Mouse (Mus musculus): ENCODE data around the gene Fkbp10.

GRCm38 (mm10) chr11:100389931-100390445 is 25.5 kb upstream of the Fkbp10 start:
- no peak for TF ChIP-seq CTCF (IDR thresholded peaks at IDR 0.05; ENCODE audit: borderline replicate concordance, insufficient read depth, low read length)
- TF ChIP-seq POLR2A (IDR thresholded peaks at IDR 0.05; ENCODE audit: low read depth, low read length), result no peak

All from embryonic fibroblast, embryonic 13.5 days (primary cell).